Mouse (Mus musculus): ENCODE results near the gene Slc27a4. TPM values are rescaled to one million over a fixed set of nuclear protein-coding genes. Genes with fewer than 3 reads are reported as not detected.

The Slc27a4 gene
- 57.3 TPM for polyA plus RNA-seq (2015; fragmentation: Illumina TruSeq; extraction: RNeasy Lipid Tissue Mini Kit (QIAGEN cat#74804); ENCODE audit: low read depth, low replicate concordance)

GRCm38 (mm10) chr2:29802075-29802826 is at the start of gene Slc27a4:
TSS of gene Slc27a4 (plus strand) at chr2:29802634.

GRCm38 (mm10) chr2:29787104-29787917 is 15.1 kb upstream of the Slc27a4 start, which contains the start of gene Coq4:
TSS of gene Coq4 (plus strand) at chr2:29787493.

GRCm38 (mm10) chr2:29787937-29788681 is 14.3 kb upstream of the Slc27a4 start, which contains the start of gene Trub2:
TSS of gene Trub2 (minus strand) at chr2:29788502.

GRCm38 (mm10) chr2:29820025-29820817 is 17.8 kb downstream of the Slc27a4 start, which contains the start of gene Urm1:
TSS of gene Urm1 (plus strand) at chr2:29820075.

Other genes starting within 250 kb of the Slc27a4 start
- 57.7 TPM for gene Rapgef1, start 182.9 kb upstream of the Slc27a4 start, polyA plus RNA-seq (2015; fragmentation: Illumina TruSeq; extraction: RNeasy Lipid Tissue Mini Kit (QIAGEN cat#74804); ENCODE audit: low read depth, low replicate concordance)
- 0.45 TPM for gene Gm13420, start 50.9 kb upstream of the Slc27a4 start, polyA plus RNA-seq (2015; fragmentation: Illumina TruSeq; extraction: RNeasy Lipid Tissue Mini Kit (QIAGEN cat#74804); ENCODE audit: low read depth, low replicate concordance)
- gene Gm13547, start 43.3 kb upstream of the Slc27a4 start, polyA plus RNA-seq (2015; fragmentation: Illumina TruSeq; extraction: RNeasy Lipid Tissue Mini Kit (QIAGEN cat#74804); ENCODE audit: low read depth, low replicate concordance) = not detected
- 32.5 TPM for gene Coq4, start 15.1 kb upstream of the Slc27a4 start, polyA plus RNA-seq (2015; fragmentation: Illumina TruSeq; extraction: RNeasy Lipid Tissue Mini Kit (QIAGEN cat#74804); ENCODE audit: low read depth, low replicate concordance)
- 27.5 TPM for gene Trub2, start 14.1 kb upstream of the Slc27a4 start, polyA plus RNA-seq (2015; fragmentation: Illumina TruSeq; extraction: RNeasy Lipid Tissue Mini Kit (QIAGEN cat#74804); ENCODE audit: low read depth, low replicate concordance)
- 79.5 TPM for gene Urm1, start 17.4 kb downstream of the Slc27a4 start, polyA plus RNA-seq (2015; fragmentation: Illumina TruSeq; extraction: RNeasy Lipid Tissue Mini Kit (QIAGEN cat#74804); ENCODE audit: low read depth, low replicate concordance)
- gene Cercam, start 66.5 kb downstream of the Slc27a4 start, polyA plus RNA-seq (2015; fragmentation: Illumina TruSeq; extraction: RNeasy Lipid Tissue Mini Kit (QIAGEN cat#74804); ENCODE audit: low read depth, low replicate concordance) = 10.6 TPM
- 74.7 TPM for gene Odf2, start 86.6 kb downstream of the Slc27a4 start, polyA plus RNA-seq (2015; fragmentation: Illumina TruSeq; extraction: RNeasy Lipid Tissue Mini Kit (QIAGEN cat#74804); ENCODE audit: low read depth, low replicate concordance)
- 46.6 TPM for gene Gle1, start 132.8 kb downstream of the Slc27a4 start, polyA plus RNA-seq (2015; fragmentation: Illumina TruSeq; extraction: RNeasy Lipid Tissue Mini Kit (QIAGEN cat#74804); ENCODE audit: low read depth, low replicate concordance)
- 440 TPM for gene Sptan1, start 162.9 kb downstream of the Slc27a4 start, polyA plus RNA-seq (2015; fragmentation: Illumina TruSeq; extraction: RNeasy Lipid Tissue Mini Kit (QIAGEN cat#74804); ENCODE audit: low read depth, low replicate concordance)
- 38.2 TPM for gene Wdr34, start 246.2 kb downstream of the Slc27a4 start, polyA plus RNA-seq (2015; fragmentation: Illumina TruSeq; extraction: RNeasy Lipid Tissue Mini Kit (QIAGEN cat#74804); ENCODE audit: low read depth, low replicate concordance)

Data from brain, adult 10 weeks (tissue).